Mouse (Mus musculus): Measurements from ENCODE around the gene Nsl1. TPM values are rescaled to one million over a fixed set of nuclear protein-coding genes. Genes with fewer than 3 reads are reported as not detected.

Gene Nsl1
- polyA plus RNA-seq, 1 experiment from 2014 or later = 24.2 TPM

- H3K27ac ChIP-seq = no peak overlapping the region
- no peaks in the 10 kb centered on the region for H3K9me3 ChIP-seq (replicated peaks)
- no peak overlapping the region for H3K4me3 ChIP-seq
- no peaks in the 10 kb centered on the region for H3K27me3 ChIP-seq (replicated peaks)
- ATAC-seq = no peak
- peaks cover 64% of the 10 kb centered on the region for H3K36me3 ChIP-seq
- no peak overlapping the region for H3K4me2 ChIP-seq
- 59% methylated on average over 5 of the region's 5 CpGs for WGBS (ENCODE audit: insufficient replicate concordance)
- no peak overlapping the region for H3K9ac ChIP-seq
- H3K4me1 ChIP-seq = peaks cover 38% of the 10 kb centered on the region
Measured at GRCm38 (mm10) chr1:191084951-191085559, 22.2 kb downstream of the Nsl1 start.

- WGBS (ENCODE audit: insufficient replicate concordance) = 54% methylated on average over 12 of the region's 12 CpGs
- Histone ChIP-seq H3K4me3 (no peak overlapping the region), H3K27me3 (replicated peaks) (no peaks in the 10 kb centered on the region), H3K36me3 (peaks cover 58% of the 10 kb centered on the region), H3K4me1 (peaks cover 38% of the 10 kb centered on the region), H3K9ac (no peak overlapping the region), H3K27ac (no peak overlapping the region), H3K9me3 (replicated peaks) (no peaks in the 10 kb centered on the region), H3K4me2 (no peak overlapping the region)
- ATAC-seq = peak; percentile 16; the same call in 1 of the 2 replicates
Measured at GRCm38 (mm10) chr1:191085597-191085996, 22.8 kb downstream of the Nsl1 start.

GRCm38 (mm10) chr1:191086304-191086878 is 23.6 kb downstream of the Nsl1 start:
- H3K27me3 ChIP-seq (replicated peaks) = no peaks in the 10 kb centered on the region
- no peak overlapping the region for H3K27ac ChIP-seq
- H3K4me2 ChIP-seq = no peak overlapping the region
- peaks cover 38% of the 10 kb centered on the region for H3K4me1 ChIP-seq
- no peaks in the 10 kb centered on the region for H3K9me3 ChIP-seq (replicated peaks)
- 69% methylated on average over 7 of the region's 7 CpGs for WGBS (ENCODE audit: insufficient replicate concordance)
- no peak overlapping the region for H3K4me3 ChIP-seq
- no peak overlapping the region for H3K9ac ChIP-seq
- ATAC-seq = no peak
- peaks cover 52% of the 10 kb centered on the region for H3K36me3 ChIP-seq

- Histone ChIP-seq H3K4me3 (no peak overlapping the region), H3K27ac (no peak overlapping the region), H3K9me3 (replicated peaks) (no peaks in the 10 kb centered on the region), H3K9ac (no peak overlapping the region), H3K4me1 (peaks cover 38% of the 10 kb centered on the region), H3K4me2 (no peak overlapping the region), H3K27me3 (replicated peaks) (no peaks in the 10 kb centered on the region), H3K36me3 (peaks cover 46% of the 10 kb centered on the region)
- 80% methylated on average over 8 of the region's 8 CpGs for WGBS (ENCODE audit: insufficient replicate concordance)
- no peak for ATAC-seq
Measured at GRCm38 (mm10) chr1:191086960-191087359, 24.1 kb downstream of the Nsl1 start.

GRCm38 (mm10) chr1:191087955-191088354 is 25.1 kb downstream of the Nsl1 start:
- Histone ChIP-seq H3K4me1 (peaks cover 38% of the 10 kb centered on the region), H3K9me3 (replicated peaks) (no peaks in the 10 kb centered on the region), H3K27ac (no peak overlapping the region), H3K27me3 (replicated peaks) (no peaks in the 10 kb centered on the region), H3K36me3 (peaks cover 36% of the 10 kb centered on the region), H3K4me3 (no peak overlapping the region), H3K4me2 (no peak overlapping the region), H3K9ac (no peak overlapping the region)
- no peak for ATAC-seq
- WGBS (ENCODE audit: insufficient replicate concordance) = 39% methylated on average over 5 of the region's 5 CpGs

GRCm38 (mm10) chr1:191089355-191089754 is 26.5 kb downstream of the Nsl1 start:
- peaks cover 22% of the 10 kb centered on the region for H3K36me3 ChIP-seq
- H3K9me3 ChIP-seq (replicated peaks) = no peaks in the 10 kb centered on the region
- 29% methylated on average over 6 of the region's 6 CpGs for WGBS (ENCODE audit: insufficient replicate concordance)
- H3K27ac ChIP-seq = no peak overlapping the region
- no peak overlapping the region for H3K4me3 ChIP-seq
- H3K4me1 ChIP-seq = peaks cover 38% of the 10 kb centered on the region
- no peak for ATAC-seq
- no peak overlapping the region for H3K4me2 ChIP-seq
- peaks cover 9% of the 10 kb centered on the region for H3K27me3 ChIP-seq (replicated peaks)
- no peak overlapping the region for H3K9ac ChIP-seq

GRCm38 (mm10) chr1:191092050-191092449 is 29.2 kb downstream of the Nsl1 start:
- no peak overlapping the region for H3K4me2 ChIP-seq
- H3K4me3 ChIP-seq = no peak overlapping the region
- no peaks in the 10 kb centered on the region for H3K36me3 ChIP-seq
- H3K9ac ChIP-seq = no peak overlapping the region
- 64% methylated on average over 8 of the region's 8 CpGs for WGBS (ENCODE audit: insufficient replicate concordance)
- peaks cover 24% of the 10 kb centered on the region for H3K4me1 ChIP-seq
- no peak overlapping the region for H3K27ac ChIP-seq
- no peak for ATAC-seq
- peaks cover 31% of the 10 kb centered on the region for H3K27me3 ChIP-seq (replicated peaks)
- no peaks in the 10 kb centered on the region for H3K9me3 ChIP-seq (replicated peaks)

- Histone ChIP-seq H3K9me3 (replicated peaks) (no peaks in the 10 kb centered on the region), H3K4me2 (no peak overlapping the region), H3K36me3 (no peaks in the 10 kb centered on the region), H3K27ac (no peak overlapping the region), H3K27me3 (replicated peaks) (peaks cover 46% of the 10 kb centered on the region), H3K4me1 (peaks cover 18% of the 10 kb centered on the region), H3K9ac (no peak overlapping the region), H3K4me3 (no peak overlapping the region)
- ATAC-seq = no peak
- 62% methylated on average over 5 of the region's 5 CpGs for WGBS (ENCODE audit: insufficient replicate concordance)
Measured at GRCm38 (mm10) chr1:191093578-191093977, 30.8 kb downstream of the Nsl1 start.

GRCm38 (mm10) chr1:191095019-191095418 is 32.2 kb downstream of the Nsl1 start:
- WGBS (ENCODE audit: insufficient replicate concordance) = 51% methylated on average over 9 of the region's 9 CpGs
- Histone ChIP-seq H3K9ac (no peak overlapping the region), H3K4me1 (peaks cover 12% of the 10 kb centered on the region), H3K36me3 (no peaks in the 10 kb centered on the region), H3K4me2 (no peak overlapping the region), H3K27ac (no peak overlapping the region), H3K9me3 (replicated peaks) (no peaks in the 10 kb centered on the region), H3K27me3 (replicated peaks) (peaks cover 61% of the 10 kb centered on the region), H3K4me3 (no peak overlapping the region)
- no peak for ATAC-seq

GRCm38 (mm10) chr1:191096871-191097681 is 34.3 kb downstream of the Nsl1 start:
- 32% methylated on average over 14 of the region's 14 CpGs for WGBS (ENCODE audit: insufficient replicate concordance)
- Histone ChIP-seq H3K36me3 (no peaks in the 10 kb centered on the region), H3K9me3 (replicated peaks) (no peaks in the 10 kb centered on the region), H3K27ac (no peak overlapping the region), H3K4me3 (peak overlapping the region; percentile 51), H3K9ac (no peak overlapping the region), H3K4me2 (peak overlapping the region; percentile 72), H3K4me1 (peaks cover 12% of the 10 kb centered on the region), H3K27me3 (replicated peaks) (peaks cover 76% of the 10 kb centered on the region)
- ATAC-seq = no peak

GRCm38 (mm10) chr1:191097802-191098747 is 35.3 kb downstream of the Nsl1 start, which contains the start of gene Batf3:
TSS of gene Batf3 (plus strand) at chr1:191097847.
- peaks cover 76% of the 10 kb centered on the region for H3K27me3 ChIP-seq (replicated peaks)
- no peak within 1 kb of the TSS for H3K27ac ChIP-seq
- peak within 1 kb of the TSS; percentile 51 for H3K4me3 ChIP-seq
- H3K9ac ChIP-seq = no peak within 1 kb of the TSS
- ATAC-seq = 0 out of 2 replicates have a peak, but pooled peaks have one; percentile 22
- H3K9me3 ChIP-seq (replicated peaks) = no peaks in the 10 kb centered on the region
- WGBS (ENCODE audit: insufficient replicate concordance) = 2% methylated on average over 81 of the region's 95 CpGs
- H3K4me1 ChIP-seq = peaks cover 12% of the 10 kb centered on the region
- no peaks in the 10 kb centered on the region for H3K36me3 ChIP-seq
- H3K4me2 ChIP-seq = peak within 1 kb of the TSS; percentile 72

Measured in liver, embryonic 12.5 days (tissue).